In the genomic region with DNA sequence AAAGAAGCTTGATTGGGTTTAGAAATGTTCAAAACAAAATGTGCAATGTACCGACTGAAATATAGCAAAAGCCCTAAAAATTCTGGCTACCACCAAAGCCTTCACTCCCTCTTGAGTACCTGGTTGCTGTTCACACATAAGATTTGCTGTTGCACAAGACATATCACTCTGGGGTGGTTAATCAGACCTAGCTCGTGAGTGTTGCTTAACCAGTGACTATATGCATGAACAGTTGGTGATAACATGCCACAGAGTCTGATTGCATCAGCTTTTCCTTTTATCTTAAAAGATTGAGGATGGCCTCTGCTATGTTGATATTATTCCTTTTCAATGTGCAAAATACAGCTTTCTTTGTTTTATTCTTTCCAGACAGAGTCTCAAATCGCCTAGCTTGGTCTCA, we compare ENCODE assay signal across 24 mouse cellular contexts. TPM values are rescaled to one million over a fixed set of nuclear protein-coding genes. Genes with fewer than 3 reads are reported as not detected.
A peak's percentile ranks its signal among the peaks of the same experiment; 100 is the strongest.
DNase-seq lines count a peak whose midpoint lies in the region; ATAC-seq and TF ChIP-seq lines count a peak whose summit lies in the region.
"Had no signal": no experiment of that assay in that cellular context is flagged by ENCODE, and none has a peak within 500 bp of the region (broad histone marks: within the 10 kb centered on the region; RNA-seq: fewer than 3 reads in every experiment).

No protein-coding gene starts in this region.

- H3K9ac ChIP-seq in intestine, embryonic 16.5 days (ENCODE audit: low read depth, low read length), result no peak overlapping the region
- no peak overlapping the region for H3K9ac ChIP-seq in intestine, postnatal 0 days (ENCODE audit: low read depth, low read length)
- H3K9ac ChIP-seq: embryonic facial prominence, embryonic 13.5 days; embryonic facial prominence, embryonic 15.5 days; forebrain, embryonic 12.5 days had no signal

- H3K27ac ChIP-seq in intestine, embryonic 16.5 days (ENCODE audit: low read length), result no peak overlapping the region
- H3K27ac ChIP-seq in intestine, postnatal 0 days (ENCODE audit: low read depth, low read length), result no peak overlapping the region
- H3K27ac ChIP-seq: embryonic facial prominence, embryonic 13.5 days; embryonic facial prominence, embryonic 15.5 days; forebrain, embryonic 10.5 days; forebrain, embryonic 12.5 days had no signal

- peak; percentile 77 for ATAC-seq in intestine, embryonic 16.5 days
- no peak for ATAC-seq in intestine, postnatal 0 days
- peak; percentile 43; the same call in 1 of the 2 replicates for ATAC-seq in megakaryocyte, adult 5-6 weeks (ENCODE audit: poor library complexity, severe bottlenecking)
- no peak for ATAC-seq in monocyte, adult 5-6 weeks (replicated peaks; ENCODE audit: insufficient number of reproducible peaks, low FRiP score, low TSS enrichment, poor library complexity, severe bottlenecking)
- ATAC-seq: forebrain, embryonic 14.5 days; forebrain, embryonic 16.5 days had no signal

- peak; percentile 67 for DNase-seq in 416B (ENCODE audit: low read depth)
- no peak for DNase-seq in left cerebral cortex, postnatal 36 days (ENCODE audit: low spot score in 2 of 2)
- DNase-seq: adrenal gland, adult 2 months; adrenal gland, postnatal 10 days; adrenal gland, postnatal 25 days; cerebellum, adult 11 months; cerebellum, adult 18-20 months; cerebellum, adult 8-10 months; cerebellum, adult 9-11 months; cerebellum, postnatal 14 days; cerebellum, postnatal 36 days; embryo, embryonic 11 days had no signal

- WGBS in intestine, embryonic 16.5 days, result 75% methylated on average over 3 of the region's 3 CpGs
- 62% methylated on average over 3 of the region's 3 CpGs for WGBS in intestine, postnatal 0 days

- H3K4me3 ChIP-seq in intestine, embryonic 16.5 days (ENCODE audit: low read length), result no peak overlapping the region
- no peak overlapping the region for H3K4me3 ChIP-seq in intestine, postnatal 0 days (ENCODE audit: low read depth, low read length)
- H3K4me3 ChIP-seq: embryonic facial prominence, embryonic 13.5 days; embryonic facial prominence, embryonic 15.5 days; erythroblast, embryonic 14.5 days; forebrain, embryonic 10.5 days; forebrain, embryonic 12.5 days had no signal

- no peaks in the 10 kb centered on the region for H3K27me3 ChIP-seq in intestine, embryonic 16.5 days (replicated peaks; ENCODE audit: control insufficient read depth, insufficient read depth, low read length)
- H3K27me3 ChIP-seq in intestine, postnatal 0 days (replicated peaks; ENCODE audit: control insufficient read depth, insufficient read depth, low read length), result no peaks in the 10 kb centered on the region
- H3K27me3 ChIP-seq: embryonic facial prominence, embryonic 13.5 days; embryonic facial prominence, embryonic 15.5 days had no signal

- intact Hi-C loops in left cerebral cortex, postnatal 36 days (cut with DNase I), result no loop called here

- no peak overlapping the region for H3K4me2 ChIP-seq in intestine, embryonic 16.5 days (ENCODE audit: low read depth, low read length)
- H3K4me2 ChIP-seq in intestine, postnatal 0 days (replicated peaks; ENCODE audit: low read depth), result no peak overlapping the region
- H3K4me2 ChIP-seq: embryonic facial prominence, embryonic 13.5 days; embryonic facial prominence, embryonic 15.5 days; forebrain, embryonic 12.5 days had no signal

- H3K4me1 ChIP-seq in intestine, embryonic 16.5 days (ENCODE audit: control insufficient read depth, insufficient read depth, low read length), result no peaks in the 10 kb centered on the region
- H3K4me1 ChIP-seq in intestine, postnatal 0 days (replicated peaks; ENCODE audit: control insufficient read depth, insufficient read depth, low read length), result no peaks in the 10 kb centered on the region
- H3K4me1 ChIP-seq: embryonic facial prominence, embryonic 13.5 days; embryonic facial prominence, embryonic 15.5 days; forebrain, embryonic 10.5 days; forebrain, embryonic 12.5 days had no signal

- TF ChIP-seq CTCF in intestine, postnatal 0 days (IDR thresholded peaks at IDR 0.05; ENCODE audit: low read depth), result no peak

- H3K36me3 ChIP-seq in intestine, embryonic 16.5 days (ENCODE audit: control insufficient read depth, insufficient read depth, low read length), result no peaks in the 10 kb centered on the region
- no peaks in the 10 kb centered on the region for H3K36me3 ChIP-seq in intestine, postnatal 0 days (ENCODE audit: control insufficient read depth, insufficient read depth)
- H3K36me3 ChIP-seq: embryonic facial prominence, embryonic 13.5 days; embryonic facial prominence, embryonic 15.5 days; forebrain, embryonic 10.5 days; forebrain, embryonic 12.5 days had no signal

- H3K9me3 ChIP-seq in intestine, embryonic 16.5 days (ENCODE audit: control insufficient read depth, low read length), result no peaks in the 10 kb centered on the region
- no peaks in the 10 kb centered on the region for H3K9me3 ChIP-seq in intestine, postnatal 0 days (ENCODE audit: control insufficient read depth)
- H3K9me3 ChIP-seq: embryonic facial prominence, embryonic 13.5 days; embryonic facial prominence, embryonic 15.5 days; forebrain, embryonic 10.5 days; forebrain, embryonic 12.5 days had no signal

RNA-seq across cellular contexts. Expression of gene Rnf217, which starts 38.3 kb away (rescaled TPM):
- polyA plus RNA-seq in intestine, embryonic 16.5 days (2015; fragmentation: Nextera tagmentation; extraction: Ambion mirVana), result 0.97 and 1.1 TPM in 2 replicates
- 1.9 and 2.0 TPM in 2 replicates for polyA plus RNA-seq in intestine, postnatal 0 days (2015; fragmentation: Nextera tagmentation; extraction: Ambion mirVana)
- 4.1 and 4.2 TPM in 2 replicates for total RNA-seq in megakaryocyte, adult 5-6 weeks (2015)
- 2.4 and 2.6 TPM in 2 replicates for total RNA-seq in megakaryocyte, adult 5-6 weeks (2017)
- total RNA-seq in monocyte, adult 5-6 weeks (2017), result 1.6 to 2.1 TPM (median 1.9 TPM) in 3 replicates
- 10 to 100 TPM; 10.9 to 13.6 TPM for total RNA-seq in left cerebral cortex, postnatal 36 days (2021)
- total RNA-seq: MEL had no signal
- polyA plus RNA-seq: erythroblast, embryonic 14.5 days had no signal

Comparison
In these comparisons a context has a peak if more than half of its experiments do, and no peak if none do; other contexts are left out.
1. ATAC-seq: peak in intestine, embryonic 16.5 days (single experiment) and megakaryocyte, adult 5-6 weeks (single experiment); none in intestine, postnatal 0 days (single experiment) and monocyte, adult 5-6 weeks (single experiment).